Mouse (Mus musculus) forebrain, embryonic 12.5 days (tissue): Measurements from ENCODE around the gene Tspan32. TPM values are rescaled to one million over a fixed set of nuclear protein-coding genes. Genes with fewer than 3 reads are reported as not detected.

Experiments used
- ATAC-seq: fragments of 200-750 bp; cut with Nextera tagmentation; 2 replicates; pipeline ENCODE4 v1.8.0; 2017; ENCODE audit warnings: moderate TSS enrichment; ENCODE audit not compliant: low FRiP score
- H3K27ac ChIP-seq: fragments of 300-500 bp; sonication (generic); 2 replicates; pipeline ENCODE4 v1.5.1; 2016; ENCODE audit warnings: mild to moderate bottlenecking
- H3K27me3 ChIP-seq: fragments of 300-500 bp; sonication (generic); 2 replicates; pipeline ENCODE4 v1.6.1; 2016; ENCODE audit warnings: mild to moderate bottlenecking
- H3K36me3 ChIP-seq: fragments of 300-500 bp; sonication (generic); replicated peaks from 2 replicates; pipeline ENCODE4 v1.6.1; 2016; ENCODE audit warnings: mild to moderate bottlenecking
- H3K4me1 ChIP-seq: fragments of 300-500 bp; sonication (generic); 2 replicates; pipeline ENCODE4 v1.6.1; 2016
- H3K4me2 ChIP-seq: fragments of 300-500 bp; sonication (generic); 2 replicates; pipeline ENCODE4 v1.6.1; 2016; ENCODE audit warnings: mild to moderate bottlenecking, moderate library complexity
- H3K4me3 ChIP-seq: fragments of 300-500 bp; sonication (generic); replicated peaks from 2 replicates; pipeline ENCODE4 v1.5.1; 2016; ENCODE audit warnings: mild to moderate bottlenecking
- H3K9ac ChIP-seq: fragments of 300-500 bp; sonication (generic); 2 replicates; pipeline ENCODE4 v1.6.1; 2016; ENCODE audit warnings: mild to moderate bottlenecking
- H3K9me3 ChIP-seq: fragments of 300-500 bp; sonication (generic); 2 replicates; pipeline ENCODE4 v1.6.1; 2016
- WGBS: fragments of 180-500 bp; shearing (Covaris S2); methylation state at CpG from one replicate; pipeline ENCODE4 v1.1.7; 2016; 5-methylcytosine and 5-hydroxymethylcytosine counted together
- polyA plus RNA-seq: library from polyadenylated mRNA; unstranded; fragments of >200 nt; fragmentation: Nextera tagmentation; extraction: Ambion mirVana; gene quantifications from 2 replicates; pipeline ENCODE4 v1.2.1, GENCODE M21; 2016

The Tspan32 gene
- polyA plus RNA-seq, 1 experiment from 2014 or later, result 1.3 TPM

DNA sequence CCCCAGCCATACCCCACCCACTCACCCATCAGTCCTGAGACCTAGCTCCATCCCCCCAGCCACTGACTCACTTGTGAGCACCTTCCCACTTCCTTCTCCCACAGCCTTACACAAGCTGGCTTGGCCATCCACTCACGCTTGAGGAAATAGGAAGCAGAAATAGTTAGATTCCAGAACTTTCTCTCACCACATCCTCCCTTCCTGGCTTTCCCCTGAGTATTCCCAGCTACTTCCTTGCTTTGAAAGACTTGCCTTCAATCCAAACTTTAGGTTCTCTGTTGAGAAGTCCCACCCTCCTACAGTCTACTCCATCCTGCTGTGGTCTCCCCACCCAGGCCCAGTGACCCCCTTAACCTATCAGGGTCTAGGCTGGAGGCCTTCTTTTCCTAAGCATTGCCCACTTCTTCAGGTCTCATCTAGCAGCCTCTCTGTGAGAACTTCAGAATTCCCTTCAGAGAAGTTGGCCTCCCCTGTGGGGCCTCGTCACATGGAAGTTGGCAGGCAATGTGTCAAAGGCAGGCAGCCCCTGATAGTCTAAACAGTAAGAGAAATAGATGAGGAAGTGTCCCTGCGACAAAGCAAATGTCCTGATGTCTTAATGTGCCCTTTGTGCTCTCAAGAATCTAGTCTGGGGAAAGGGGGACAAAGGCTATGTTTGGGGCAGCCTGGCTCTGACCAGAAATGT lies 36.4 kb downstream of the Tspan32 start:
- H3K27ac ChIP-seq, result no peak overlapping the region
- WGBS, result 88% methylated on average over 3 of the region's 3 CpGs

DNA sequence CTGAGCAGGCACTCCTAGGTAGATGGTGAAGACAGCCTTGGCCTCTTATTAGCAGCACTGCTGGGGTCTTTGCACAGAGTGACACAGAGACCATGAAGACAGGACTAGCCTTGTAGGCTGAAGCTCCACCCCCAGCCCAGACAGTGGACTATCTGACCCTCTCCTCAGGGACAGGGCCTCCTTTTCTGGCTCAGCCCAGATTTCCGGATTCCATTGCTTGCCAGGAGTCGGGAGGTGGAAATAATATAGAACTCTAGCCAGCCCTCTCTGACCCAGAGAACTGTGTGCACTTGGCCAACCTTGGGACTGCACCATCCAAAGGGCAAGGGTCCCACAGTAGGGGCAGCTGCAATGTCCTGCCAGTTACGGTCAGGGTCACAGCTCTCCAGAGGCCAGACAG lies 37.2 kb downstream of the Tspan32 start:
- WGBS, result 80% methylated on average over 3 of the region's 3 CpGs
- Histone ChIP-seq H3K27ac (0 out of 2 replicates have a peak overlapping the region, but pooled peaks have one; percentile 42), H3K4me3 (no peak overlapping the region), H3K9me3 (no peaks in the 10 kb centered on the region), H3K4me1 (no peaks in the 10 kb centered on the region), H3K36me3 (no peaks in the 10 kb centered on the region; the same call in 1 of the 2 replicates), H3K9ac (no peak overlapping the region), H3K27me3 (no peaks in the 10 kb centered on the region), H3K4me2 (no peak overlapping the region)
- ATAC-seq, result no peak

More for the DNA sequence above, 36.4 kb downstream of the Tspan32 start:
- H3K9ac ChIP-seq, result no peak overlapping the region
- H3K4me1 ChIP-seq, result no peaks in the 10 kb centered on the region
- no peak for ATAC-seq
- H3K9me3 ChIP-seq, result no peaks in the 10 kb centered on the region
- H3K4me3 ChIP-seq, result no peak overlapping the region
- H3K36me3 ChIP-seq, result no peaks in the 10 kb centered on the region; the same call in 1 of the 2 replicates
- H3K4me2 ChIP-seq, result no peak overlapping the region
- no peaks in the 10 kb centered on the region for H3K27me3 ChIP-seq

DNA sequence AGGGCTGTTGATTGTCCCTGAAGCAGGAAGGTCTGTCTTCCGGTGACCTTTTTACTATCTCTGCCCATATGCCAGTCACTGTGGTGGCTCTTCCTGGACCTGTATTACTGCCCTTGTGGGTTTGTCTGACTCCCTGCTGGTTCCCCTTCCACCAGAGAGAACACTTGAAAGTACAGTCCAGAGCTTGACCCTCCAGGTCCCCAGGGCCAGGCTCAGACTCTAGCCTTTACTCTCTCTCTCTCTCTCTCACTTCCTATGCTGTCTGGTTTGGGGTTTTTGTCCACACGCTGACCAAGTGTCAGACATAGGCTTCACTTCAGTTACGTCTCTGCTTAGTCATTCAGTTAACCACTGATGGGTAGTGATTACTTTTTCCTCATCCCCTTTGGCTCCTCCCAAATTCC lies 38.1 kb downstream of the Tspan32 start:
- no peak overlapping the region for H3K4me2 ChIP-seq
- H3K9me3 ChIP-seq, result no peaks in the 10 kb centered on the region
- WGBS, result 87% methylated on average over 3 of the region's 3 CpGs
- H3K27ac ChIP-seq, result no peak overlapping the region
- no peak for ATAC-seq
- H3K9ac ChIP-seq, result no peak overlapping the region
- H3K4me3 ChIP-seq, result no peak overlapping the region
- no peaks in the 10 kb centered on the region; the same call in 1 of the 2 replicates for H3K36me3 ChIP-seq
- no peaks in the 10 kb centered on the region for H3K27me3 ChIP-seq
- no peaks in the 10 kb centered on the region for H3K4me1 ChIP-seq

DNA sequence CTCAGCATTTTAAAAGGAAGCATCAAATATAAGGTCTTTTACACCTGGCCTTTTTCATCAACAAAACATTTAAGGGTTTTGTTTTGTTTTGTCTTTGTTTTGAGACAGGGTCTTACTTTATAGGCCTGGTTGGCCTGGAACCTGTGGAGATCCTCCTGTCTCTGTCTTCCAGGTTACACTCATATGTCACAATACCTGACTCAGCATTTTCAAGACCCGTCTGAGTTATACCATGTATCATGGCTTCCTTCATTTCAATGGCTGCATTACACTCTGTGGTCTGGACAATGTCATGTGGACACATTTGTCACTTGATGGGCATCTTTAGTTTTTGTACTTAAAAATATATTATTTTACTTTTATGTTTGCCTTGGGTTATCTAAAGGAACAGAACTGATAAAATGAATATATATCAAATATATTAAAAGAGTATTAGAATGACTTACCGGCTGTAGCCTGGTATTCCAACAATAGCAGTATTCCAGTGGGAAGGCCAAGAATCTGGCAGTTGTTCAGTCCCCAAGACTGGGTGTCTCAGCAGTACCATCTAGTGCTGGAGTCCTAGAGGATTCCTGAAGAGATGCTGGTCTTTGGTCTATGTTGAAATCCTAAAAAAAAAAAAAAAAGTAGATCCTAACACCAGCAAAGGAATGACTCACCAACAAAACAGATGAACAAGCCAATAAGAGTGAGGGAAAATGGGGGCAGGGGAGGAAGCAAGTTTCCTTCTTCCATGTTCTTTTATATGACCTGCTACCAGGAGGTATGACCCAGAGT lies 39.4 kb downstream of the Tspan32 start:
- H3K9ac ChIP-seq, result no peak overlapping the region
- no peaks in the 10 kb centered on the region; the same call in 1 of the 2 replicates for H3K36me3 ChIP-seq
- H3K27me3 ChIP-seq, result no peaks in the 10 kb centered on the region
- no peak overlapping the region for H3K4me2 ChIP-seq
- no peak overlapping the region for H3K4me3 ChIP-seq
- H3K4me1 ChIP-seq, result no peaks in the 10 kb centered on the region
- no peak for ATAC-seq
- WGBS, result 95% methylated on average over 2 of the region's 2 CpGs
- no peaks in the 10 kb centered on the region for H3K9me3 ChIP-seq
- H3K27ac ChIP-seq, result no peak overlapping the region

DNA sequence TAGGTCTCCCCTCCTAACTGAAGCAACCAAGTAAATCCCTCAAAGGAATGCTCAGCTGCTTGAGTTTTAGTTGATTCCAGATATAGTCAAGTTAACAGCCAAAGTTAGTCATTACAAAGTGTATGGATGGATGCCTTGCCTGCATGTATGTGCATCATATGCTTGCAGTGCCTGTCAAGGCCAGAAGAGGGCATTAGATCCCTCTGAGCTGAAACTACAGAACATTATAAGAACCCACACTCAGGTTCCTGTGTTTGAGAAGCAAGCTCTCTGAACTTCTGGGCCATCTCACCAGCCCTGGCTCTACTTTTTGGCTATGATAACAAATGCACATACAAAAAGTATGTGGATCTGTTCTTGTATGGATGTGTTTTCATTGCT lies 40.0 kb downstream of the Tspan32 start:
- Histone ChIP-seq H3K36me3 (no peaks in the 10 kb centered on the region; the same call in 1 of the 2 replicates), H3K9ac (no peak overlapping the region), H3K4me1 (no peaks in the 10 kb centered on the region), H3K27ac (no peak overlapping the region), H3K27me3 (no peaks in the 10 kb centered on the region), H3K9me3 (no peaks in the 10 kb centered on the region), H3K4me2 (no peak overlapping the region), H3K4me3 (no peak overlapping the region)
- ATAC-seq, result no peak

DNA sequence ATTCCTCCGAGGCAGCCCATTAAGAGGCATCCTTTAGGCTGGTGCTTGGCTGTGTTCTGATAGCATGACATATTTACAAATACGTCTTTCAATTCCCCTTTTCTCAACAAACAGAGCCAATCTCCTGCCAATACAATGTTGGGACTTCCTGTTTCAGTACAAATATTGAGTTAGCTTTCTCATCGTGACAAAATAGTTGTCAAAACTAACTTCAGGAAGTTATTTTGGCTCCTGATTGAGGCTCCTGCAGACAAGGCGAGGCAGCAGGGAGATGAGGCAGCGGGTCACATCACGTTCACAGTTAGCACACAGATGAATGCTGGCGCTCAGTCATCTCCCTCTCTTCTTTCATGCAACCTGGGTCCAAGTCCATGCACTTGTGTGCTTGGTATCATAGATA lies 41.5 kb downstream of the Tspan32 start:
- Histone ChIP-seq H3K4me2 (no peak overlapping the region), H3K36me3 (no peaks in the 10 kb centered on the region; the same call in 1 of the 2 replicates), H3K4me3 (no peak overlapping the region), H3K27ac (no peak overlapping the region), H3K4me1 (no peaks in the 10 kb centered on the region), H3K9ac (no peak overlapping the region), H3K27me3 (no peaks in the 10 kb centered on the region), H3K9me3 (no peaks in the 10 kb centered on the region)
- WGBS, result 92% methylated on average over 7 of the region's 7 CpGs
- no peak for ATAC-seq

DNA sequence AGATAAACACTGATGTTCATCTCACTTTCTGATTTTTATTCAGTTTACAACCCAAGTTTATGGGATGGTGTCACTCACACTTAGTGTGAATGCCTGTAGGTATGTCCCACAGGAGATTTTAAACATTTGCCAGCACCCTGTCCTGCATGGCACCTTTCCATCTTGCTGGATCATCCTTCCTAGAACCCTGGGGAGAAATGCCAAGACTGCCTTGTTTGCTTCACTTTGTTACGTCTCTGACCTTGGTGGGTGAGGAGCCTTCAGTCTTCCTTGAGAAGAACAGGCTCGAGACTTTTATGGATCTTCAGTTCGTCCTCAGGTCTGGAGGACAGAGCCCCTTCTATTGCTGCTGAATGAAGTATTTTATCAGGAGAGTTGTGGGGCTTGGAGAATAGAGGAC lies 44.5 kb downstream of the Tspan32 start:
- 77% methylated on average over 3 of the region's 3 CpGs for WGBS
- no peak overlapping the region for H3K4me3 ChIP-seq
- H3K36me3 ChIP-seq, result no peaks in the 10 kb centered on the region
- no peaks in the 10 kb centered on the region for H3K9me3 ChIP-seq
- no peak overlapping the region for H3K27ac ChIP-seq
- peaks cover 17% of the 10 kb centered on the region for H3K4me1 ChIP-seq
- no peak for ATAC-seq
- no peak overlapping the region for H3K4me2 ChIP-seq
- H3K27me3 ChIP-seq, result no peaks in the 10 kb centered on the region
- no peak overlapping the region for H3K9ac ChIP-seq

DNA sequence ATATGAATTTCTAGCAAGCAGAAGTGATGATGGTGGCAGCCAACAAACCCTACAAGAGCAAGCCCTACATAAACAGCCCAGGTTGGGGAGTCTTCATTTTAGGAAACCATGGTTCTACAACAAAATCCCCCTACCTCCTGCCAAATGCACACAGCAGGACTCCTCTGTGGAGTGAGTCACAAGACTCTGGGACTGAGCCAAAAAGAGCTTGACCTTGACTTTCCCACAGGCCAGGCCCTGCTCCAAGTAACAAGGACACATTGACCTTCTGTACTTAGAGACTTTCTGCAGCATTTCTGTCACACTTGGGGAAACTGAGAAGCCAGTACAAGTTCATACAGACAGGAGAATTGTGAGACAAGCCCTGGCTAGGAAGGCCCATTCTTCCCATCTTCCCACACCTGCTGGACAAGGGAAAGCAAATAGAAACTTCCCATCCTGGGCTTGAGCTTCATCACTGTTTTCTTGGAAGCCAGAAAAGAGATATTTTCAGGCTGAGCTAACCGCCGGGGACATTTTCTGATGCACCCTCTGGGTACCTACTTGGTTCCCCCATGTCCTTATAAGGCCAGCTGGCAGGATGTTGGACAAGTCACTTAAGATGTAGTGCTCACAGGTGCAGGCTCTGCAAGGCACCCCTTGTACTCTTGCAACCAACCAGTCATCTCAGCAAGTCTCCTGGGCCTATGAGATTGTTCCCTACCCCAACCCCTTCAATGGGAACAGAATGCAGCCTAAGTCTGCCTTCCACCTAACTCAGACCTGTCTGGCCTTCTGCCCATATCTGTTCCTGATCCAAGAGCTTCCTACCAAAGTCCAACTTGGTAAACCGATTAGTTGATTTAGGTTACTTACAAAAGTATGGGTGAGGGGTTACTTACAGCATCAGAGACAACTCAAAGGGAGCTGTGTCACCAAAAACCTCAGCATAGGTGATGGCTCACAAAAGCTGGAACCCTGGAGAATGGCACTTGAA lies 45.3 kb downstream of the Tspan32 start:
- Histone ChIP-seq H3K27me3 (no peaks in the 10 kb centered on the region), H3K4me3 (no peak overlapping the region), H3K9ac (no peak overlapping the region), H3K4me2 (no peak overlapping the region), H3K9me3 (no peaks in the 10 kb centered on the region), H3K4me1 (peaks cover 25% of the 10 kb centered on the region), H3K36me3 (no peaks in the 10 kb centered on the region; the same call in 1 of the 2 replicates), H3K27ac (no peak overlapping the region)
- 97% methylated on average over 3 of the region's 3 CpGs for WGBS
- no peak for ATAC-seq

DNA sequence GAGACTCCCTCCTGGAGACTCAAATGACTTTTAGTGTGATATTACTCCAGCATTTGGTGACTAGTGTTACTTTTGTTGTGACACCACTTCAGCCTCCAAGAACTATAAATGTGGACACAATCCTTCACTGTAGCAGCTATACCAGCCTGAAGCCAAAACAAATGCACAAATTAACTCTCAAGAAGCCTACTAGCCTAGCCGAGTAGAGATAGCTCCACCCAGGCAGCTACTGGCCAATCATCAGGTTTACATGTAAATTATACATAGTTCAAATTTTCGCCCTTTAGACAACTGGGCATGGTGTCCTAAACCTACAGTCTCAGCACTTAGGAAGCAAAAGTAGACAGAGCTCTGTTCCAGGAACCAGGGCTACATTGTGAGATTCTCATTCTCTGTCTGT lies 46.5 kb downstream of the Tspan32 start:
- 72% methylated on average over 2 of the region's 2 CpGs for WGBS
- H3K27me3 ChIP-seq, result no peaks in the 10 kb centered on the region
- ATAC-seq, result no peak
- H3K36me3 ChIP-seq, result no peaks in the 10 kb centered on the region; the same call in none of the 2 replicates
- H3K27ac ChIP-seq, result no peak overlapping the region
- H3K9ac ChIP-seq, result no peak overlapping the region
- no peak overlapping the region for H3K4me3 ChIP-seq
- H3K9me3 ChIP-seq, result no peaks in the 10 kb centered on the region
- no peak overlapping the region for H3K4me2 ChIP-seq
- peaks cover 37% of the 10 kb centered on the region for H3K4me1 ChIP-seq

DNA sequence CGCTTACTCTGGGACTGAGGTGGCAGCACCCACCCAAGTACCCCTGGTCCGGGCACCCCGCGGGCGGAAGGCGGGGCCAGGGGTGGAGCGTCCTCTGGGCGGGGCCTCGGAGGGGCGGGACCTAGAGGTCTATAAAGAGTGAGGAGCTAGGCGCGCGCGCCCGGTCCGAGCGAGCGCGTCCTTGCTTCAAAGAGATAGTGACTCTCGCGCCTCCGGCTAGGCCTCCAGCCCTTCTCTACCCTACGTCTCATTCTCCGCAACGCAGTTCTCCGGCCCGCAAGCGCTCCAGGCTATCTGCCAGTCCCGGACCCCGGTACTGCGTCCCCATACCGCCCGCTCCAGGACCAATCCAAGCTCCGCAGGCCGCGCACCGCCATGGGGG lies 47.8 kb downstream of the Tspan32 start, which contains the start of gene Cd81:
Gene Cd81, plus strand, starts transcription at position 114 of the 382 bp plus-strand sequence.
- Histone ChIP-seq H3K4me3 (peak within 1 kb of the TSS; percentile 88), H3K4me1 (peaks cover 42% of the 10 kb centered on the region)

DNA sequence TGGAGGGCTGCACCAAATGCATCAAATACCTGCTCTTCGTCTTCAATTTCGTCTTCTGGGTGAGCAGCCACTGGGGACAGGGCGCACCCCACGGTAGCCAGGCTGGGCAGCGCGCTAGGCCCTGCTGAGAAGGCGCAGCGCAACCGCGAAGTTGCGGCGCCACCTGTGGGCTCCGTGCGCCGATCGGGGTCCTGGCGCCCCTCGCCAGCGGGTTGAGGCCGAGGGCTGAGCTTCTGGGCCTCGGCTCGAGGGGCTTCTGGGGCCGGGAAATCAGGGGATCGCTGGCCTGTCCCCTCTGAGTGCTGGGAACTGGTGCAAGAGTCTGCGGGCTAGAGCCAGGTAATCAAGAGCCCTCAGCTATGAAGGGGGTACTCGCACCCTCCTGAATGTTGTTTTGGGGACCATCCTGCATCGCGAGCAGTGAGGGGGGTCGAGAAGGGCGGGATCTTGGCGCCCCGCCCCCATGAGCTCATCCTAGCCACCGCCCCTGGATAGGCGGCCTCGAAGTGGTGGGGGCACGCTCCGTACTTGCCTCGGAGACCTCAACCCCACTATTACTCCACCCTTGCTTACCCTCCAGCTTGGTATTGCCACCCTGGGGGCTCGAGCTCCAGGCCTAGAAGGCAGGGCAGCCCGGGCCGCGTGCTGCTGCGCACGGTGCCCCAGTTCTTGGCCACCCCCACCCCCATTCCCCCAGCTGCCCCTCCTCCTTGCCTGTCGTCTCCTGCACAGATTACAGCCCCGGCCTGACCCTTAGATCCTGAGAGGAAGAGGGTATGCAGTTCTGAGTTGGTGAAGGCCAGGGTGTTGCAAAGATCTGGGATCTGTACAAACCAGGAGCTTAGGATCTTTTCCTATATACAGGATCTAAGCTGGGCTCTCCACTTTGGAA lies 48.4 kb downstream of the Tspan32 start:
- H3K4me2 ChIP-seq, result peak overlapping the region; percentile 92
- peak; percentile 70 for ATAC-seq
- under 1% methylated on average over 46 of the region's 46 CpGs for WGBS
- H3K9ac ChIP-seq, result peak overlapping the region; percentile 89
- H3K27ac ChIP-seq, result peak overlapping the region; percentile 82
- peaks cover 42% of the 10 kb centered on the region for H3K4me1 ChIP-seq
- H3K9me3 ChIP-seq, result no peaks in the 10 kb centered on the region
- peaks cover 9% of the 10 kb centered on the region for H3K36me3 ChIP-seq
- H3K4me3 ChIP-seq, result peak overlapping the region; percentile 88
- no peaks in the 10 kb centered on the region for H3K27me3 ChIP-seq

More for the DNA sequence above, 47.8 kb downstream of the Tspan32 start, which contains the start of gene Cd81:
- H3K9ac ChIP-seq, result peak within 1 kb of the TSS; percentile 89
- no peaks in the 10 kb centered on the region for H3K27me3 ChIP-seq
- peak within 1 kb of the TSS; percentile 92 for H3K4me2 ChIP-seq
- ATAC-seq, result peak; percentile 89
- under 1% methylated on average over 37 of the region's 37 CpGs for WGBS
- H3K9me3 ChIP-seq, result no peaks in the 10 kb centered on the region
- peak within 1 kb of the TSS; percentile 82 for H3K27ac ChIP-seq
- H3K36me3 ChIP-seq, result peaks cover 9% of the 10 kb centered on the region
